Mouse (Mus musculus) liver, adult 2 months (tissue): ENCODE measurements at regions not wholly inside any gene's neighbourhood (a gene's known extent, or its start where the extent isn't known, plus 50 kb on each side); places are given as distances from the start of the nearest gene placed in this dataset.

Experiments used
- DNase-seq: peaks from one replicate; pipeline ENCODE4 v3.0.0-alpha.2; 2011; ENCODE audit warnings: low read depth, low spot score; ENCODE audit errors: extremely low read depth
- H3K27ac ChIP-seq: fragments of 200-500 bp; replicated peaks from 2 replicates; pipeline ENCODE4 v1.5.1; 2012; ENCODE audit warnings: low read depth, mild to moderate bottlenecking, control low read depth, inconsistent platforms, low read length; ENCODE audit not compliant: insufficient read depth
- H3K27me3 ChIP-seq: fragments of 200-500 bp; 2 replicates; pipeline ENCODE4 v1.6.1; 2012; ENCODE audit warnings: mild to moderate bottlenecking, moderate library complexity, low read length, inconsistent platforms; ENCODE audit not compliant: control insufficient read depth, insufficient read depth
- H3K36me3 ChIP-seq: fragments of 200-500 bp; 2 replicates; pipeline ENCODE4 v1.6.1; 2012; ENCODE audit warnings: low read length, inconsistent platforms; ENCODE audit not compliant: control insufficient read depth, insufficient read depth
- H3K4me1 ChIP-seq: fragments of 200-500 bp; 2 replicates; pipeline ENCODE4 v1.6.1; 2011; ENCODE audit warnings: low read length; ENCODE audit not compliant: control insufficient read depth, insufficient read depth
- H3K4me3 ChIP-seq: fragments of 200-500 bp; 2 replicates; pipeline ENCODE4 v1.5.1; 2011; ENCODE audit warnings: low read depth, mild to moderate bottlenecking, control low read depth, low read length, moderate library complexity; ENCODE audit not compliant: insufficient read depth
- H3K79me2 ChIP-seq: fragments of 200-500 bp; 2 replicates; pipeline ENCODE4 v1.6.1; 2012; ENCODE audit warnings: inconsistent platforms, mild to moderate bottlenecking, low read length, moderate library complexity; ENCODE audit not compliant: control insufficient read depth, insufficient read depth
- H3K9ac ChIP-seq: fragments of 200-500 bp; 2 replicates; pipeline ENCODE4 v1.6.1; 2012; ENCODE audit warnings: low read depth, mild to moderate bottlenecking, control low read depth, inconsistent platforms, low read length
- CTCF ChIP-seq: fragments of 200-500 bp; IDR thresholded peaks from 2 replicates; pipeline ENCODE4 v1.5.1; 2011; ENCODE audit warnings: low read depth, low read length, control low read depth
- POLR2A ChIP-seq: fragments of 200-500 bp; IDR thresholded peaks from 2 replicates; pipeline ENCODE4 v1.6.1; 2011; ENCODE audit warnings: low read length, control low read depth; ENCODE audit not compliant: insufficient read depth; ENCODE audit errors: extremely low read depth
- WGBS: fragments of 180-500 bp; shearing (Covaris S2); methylation state at CpG from one replicate; pipeline ENCODE4 v1.1.7; 2018; 5-methylcytosine and 5-hydroxymethylcytosine counted together

- TF ChIP-seq POLR2A (no peak), CTCF (no peak)
- Histone ChIP-seq H3K27ac (no peak overlapping the region), H3K4me1 (no peaks in the 10 kb centered on the region), H3K36me3 (no peaks in the 10 kb centered on the region), H3K79me2 (no peaks in the 10 kb centered on the region), H3K27me3 (no peaks in the 10 kb centered on the region), H3K9ac (no peak overlapping the region), H3K4me3 (no peak overlapping the region)
- DNase-seq: no peak
- 79% methylated on average over 7 of the region's 7 CpGs for WGBS
Measured at GRCm38 (mm10) chr12:106182923-106183322, 172.9 kb downstream of the Vrk1 start.

GRCm38 (mm10) chr12:106183973-106184372 is 173.9 kb downstream of the Vrk1 start:
- Histone ChIP-seq H3K4me3 (no peak overlapping the region), H3K36me3 (no peaks in the 10 kb centered on the region), H3K27ac (no peak overlapping the region), H3K79me2 (no peaks in the 10 kb centered on the region), H3K4me1 (no peaks in the 10 kb centered on the region), H3K9ac (no peak overlapping the region), H3K27me3 (no peaks in the 10 kb centered on the region)
- WGBS: 36% methylated on average over 5 of the region's 5 CpGs
- DNase-seq: no peak
- TF ChIP-seq POLR2A (no peak), CTCF (no peak)

GRCm38 (mm10) chr12:106185398-106186077 is 175.5 kb downstream of the Vrk1 start:
- no peak for DNase-seq
- Histone ChIP-seq H3K27me3 (no peaks in the 10 kb centered on the region), H3K4me1 (no peaks in the 10 kb centered on the region), H3K4me3 (no peak overlapping the region), H3K36me3 (no peaks in the 10 kb centered on the region), H3K27ac (no peak overlapping the region), H3K79me2 (no peaks in the 10 kb centered on the region), H3K9ac (no peak overlapping the region)
- no peak for TF ChIP-seq CTCF
- 65% methylated on average over 18 of the region's 18 CpGs for WGBS

GRCm38 (mm10) chr12:106186501-106186900 is 176.5 kb downstream of the Vrk1 start:
- no peaks in the 10 kb centered on the region for H3K36me3 ChIP-seq
- 84% methylated on average over 10 of the region's 10 CpGs for WGBS
- H3K27me3 ChIP-seq: no peaks in the 10 kb centered on the region
- TF ChIP-seq POLR2A: no peak
- TF ChIP-seq CTCF: no peak
- no peaks in the 10 kb centered on the region for H3K79me2 ChIP-seq
- H3K9ac ChIP-seq: no peak overlapping the region
- H3K4me1 ChIP-seq: no peaks in the 10 kb centered on the region
- no peak overlapping the region for H3K27ac ChIP-seq
- no peak for DNase-seq
- H3K4me3 ChIP-seq: no peak overlapping the region

GRCm38 (mm10) chr12:106191771-106192170 is 181.7 kb downstream of the Vrk1 start:
- no peaks in the 10 kb centered on the region for H3K79me2 ChIP-seq
- no peak overlapping the region for H3K4me3 ChIP-seq
- no peak for DNase-seq
- 83% methylated on average over 7 of the region's 7 CpGs for WGBS
- H3K36me3 ChIP-seq: no peaks in the 10 kb centered on the region
- no peaks in the 10 kb centered on the region for H3K27me3 ChIP-seq
- no peak overlapping the region for H3K9ac ChIP-seq
- no peaks in the 10 kb centered on the region for H3K4me1 ChIP-seq
- no peak overlapping the region for H3K27ac ChIP-seq
- TF ChIP-seq CTCF (no peak), POLR2A (no peak)

- DNase-seq: no peak
- no peak overlapping the region for H3K9ac ChIP-seq
- WGBS: 25% methylated on average over 4 of the region's 4 CpGs
- no peaks in the 10 kb centered on the region for H3K27me3 ChIP-seq
- no peaks in the 10 kb centered on the region for H3K4me1 ChIP-seq
- TF ChIP-seq POLR2A (no peak), CTCF (no peak)
- H3K79me2 ChIP-seq: no peaks in the 10 kb centered on the region
- H3K27ac ChIP-seq: no peak overlapping the region
- H3K4me3 ChIP-seq: no peak overlapping the region
- no peaks in the 10 kb centered on the region for H3K36me3 ChIP-seq
Measured at GRCm38 (mm10) chr12:106199302-106199701, 189.3 kb downstream of the Vrk1 start.
